Mouse (Mus musculus): ENCODE results near the gene Pan2.

Pan2 gene

DNA sequence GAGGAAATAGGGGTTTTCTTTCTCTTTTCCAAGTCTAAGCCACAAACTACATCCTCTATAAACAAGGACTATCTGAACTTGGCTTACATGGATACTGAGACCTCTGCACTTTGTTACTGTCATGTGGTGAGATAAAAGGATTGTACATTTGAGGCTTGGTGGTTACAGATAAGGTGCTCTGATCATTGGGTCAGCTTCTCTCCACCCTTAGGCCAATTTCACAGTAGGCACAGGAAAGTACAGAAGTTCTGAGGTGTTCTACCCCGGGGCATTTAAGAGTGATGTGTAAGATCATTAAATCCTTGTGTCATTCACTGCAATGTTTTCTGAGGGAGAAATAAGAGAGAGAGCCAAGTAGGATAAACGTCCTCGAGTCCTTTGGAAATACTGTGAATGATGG lies 33.5 kb downstream of the Pan2 start:
- DNase-seq (ENCODE audit: low spot score), result no peak

- DNase-seq (ENCODE audit: low spot score), result peak; percentile 79
Observed at GRCm38 (mm10) chr10:128337306-128338181, 34.4 kb downstream of the Pan2 start, which contains the start of gene Cs. TSS of gene Cs (plus strand) at chr10:128337734.

DNA sequence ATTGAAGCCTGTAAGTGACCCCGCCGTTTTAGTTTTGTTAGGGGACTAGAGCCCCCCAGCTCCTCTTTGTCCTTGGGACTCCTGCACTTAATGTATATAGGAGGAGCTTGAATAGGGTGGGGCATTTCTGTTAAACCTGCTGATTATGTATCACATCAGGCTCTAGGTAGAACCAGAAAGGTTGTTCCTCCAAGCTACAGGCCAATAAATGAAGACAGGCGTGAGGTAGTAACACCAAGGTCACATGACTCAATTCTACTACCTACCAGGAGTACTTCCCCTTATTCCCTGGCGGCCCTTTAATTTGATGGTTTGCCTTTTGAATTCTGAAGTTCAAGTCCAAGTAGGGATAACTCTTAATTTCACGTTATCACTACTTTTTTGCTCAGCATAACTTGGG lies 35.3 kb downstream of the Pan2 start:
- no peak for DNase-seq (ENCODE audit: low spot score)

- no peak for DNase-seq (ENCODE audit: low spot score)
Observed at GRCm38 (mm10) chr10:128338948-128339347, 35.8 kb downstream of the Pan2 start.

DNA sequence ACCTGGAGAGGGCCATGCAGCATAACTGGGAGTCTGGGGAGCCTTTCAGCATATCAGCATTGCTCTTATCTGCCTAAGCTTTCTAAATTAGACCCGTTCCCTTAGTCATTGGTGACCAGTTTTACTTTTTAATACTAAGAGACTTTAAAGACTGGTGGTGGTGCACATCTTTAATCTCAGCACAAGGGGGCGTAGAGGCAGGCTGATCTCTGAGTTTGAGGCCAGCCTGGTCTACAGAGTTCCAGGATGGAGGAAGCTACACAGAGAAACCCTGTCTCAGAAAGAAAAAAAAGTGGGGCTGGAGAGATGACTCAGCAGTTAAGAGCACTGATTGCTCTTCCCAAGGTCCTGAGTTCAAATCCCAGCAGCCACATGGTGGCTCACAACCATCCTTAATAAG lies 37.1 kb downstream of the Pan2 start:
- DNase-seq (ENCODE audit: low spot score), result no peak

DNA sequence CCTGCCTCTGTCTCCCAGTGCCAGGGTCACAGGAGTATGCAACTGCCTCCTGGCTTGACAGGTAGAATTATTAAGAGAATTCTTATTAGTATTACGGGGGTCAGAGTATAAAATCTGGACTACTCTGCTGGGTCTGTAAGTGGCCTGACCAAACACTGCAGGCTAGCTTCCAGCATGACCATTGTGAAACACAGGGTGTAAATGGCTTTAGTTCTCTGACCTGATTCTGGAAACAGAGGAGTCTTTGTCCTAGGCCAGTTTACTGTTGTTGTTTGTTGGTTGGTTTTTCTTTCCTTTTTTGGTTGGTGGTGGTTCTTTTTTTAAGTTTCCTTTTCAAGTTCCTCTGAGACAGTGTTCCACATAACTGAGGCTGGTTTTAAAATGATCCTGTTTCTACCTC lies 40.3 kb downstream of the Pan2 start:
- no peak for DNase-seq (ENCODE audit: low spot score)

- DNase-seq (ENCODE audit: low spot score), result no peak
Observed at GRCm38 (mm10) chr10:128344568-128345275, 41.6 kb downstream of the Pan2 start.

DNA sequence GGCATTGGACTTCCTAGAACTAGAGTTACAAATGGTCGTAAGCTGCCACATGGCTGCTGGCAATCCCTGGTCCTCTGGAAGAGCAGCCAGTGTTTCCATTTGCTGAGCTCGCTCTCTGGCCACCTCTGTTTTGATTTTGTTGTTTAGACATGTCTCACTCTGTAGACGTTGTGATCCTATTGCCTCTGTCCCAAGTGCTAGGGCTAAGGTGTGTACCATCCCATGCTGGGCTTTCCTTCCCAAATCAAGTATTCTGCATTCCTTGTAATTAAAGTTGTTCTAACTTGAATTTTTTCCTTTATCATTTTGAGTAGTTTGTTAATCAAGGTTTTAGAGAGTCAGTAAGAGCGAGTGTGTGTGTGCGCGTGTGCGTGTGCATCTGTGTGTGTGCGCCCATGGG lies 44.4 kb downstream of the Pan2 start:
- DNase-seq (ENCODE audit: low spot score), result no peak

GRCm38 (mm10) chr10:128358796-128359195 lies 55.7 kb downstream of the Pan2 start:
- DNase-seq (ENCODE audit: low spot score), result no peak

DNA sequence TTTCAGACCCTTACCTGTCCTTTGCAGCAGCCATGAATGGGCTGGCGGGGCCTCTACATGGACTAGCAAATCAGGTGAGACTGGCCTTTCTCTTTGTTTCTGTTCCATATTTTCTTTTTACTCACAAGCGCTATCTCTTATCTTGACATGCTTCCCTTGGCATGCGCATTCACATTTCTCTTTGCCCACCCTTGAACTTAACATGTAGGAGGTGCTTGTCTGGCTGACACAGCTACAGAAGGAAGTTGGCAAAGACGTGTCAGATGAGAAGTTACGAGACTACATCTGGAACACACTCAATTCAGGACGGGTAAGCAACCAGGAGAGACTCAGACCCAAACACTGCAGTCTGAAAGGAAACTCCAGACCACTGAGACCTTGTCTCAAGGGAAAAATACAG lies 56.1 kb downstream of the Pan2 start:
- no peak for DNase-seq (ENCODE audit: low spot score)

GRCm38 (mm10) chr10:128361836-128362235 lies 58.7 kb downstream of the Pan2 start:
- DNase-seq (ENCODE audit: low spot score), result no peak

DNA sequence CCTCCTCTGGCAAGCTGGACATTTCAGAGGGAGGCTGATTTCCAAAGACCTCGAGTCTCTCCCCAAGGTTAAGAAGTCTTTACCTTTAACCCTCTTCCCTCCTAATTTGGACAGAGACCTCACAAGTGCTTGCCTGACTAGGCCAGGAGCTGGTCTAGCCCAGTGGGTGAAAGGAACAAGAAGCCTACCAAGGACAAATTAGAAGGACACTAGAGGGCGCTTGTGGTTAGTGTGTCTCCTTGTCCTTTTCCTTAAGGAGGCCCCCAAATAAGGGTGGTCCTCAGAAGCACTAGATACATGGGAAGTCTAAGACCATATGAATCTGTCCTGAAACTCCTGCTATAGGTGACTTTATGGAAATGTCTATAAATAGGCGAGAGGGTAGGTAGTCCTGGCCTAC lies 59.4 kb downstream of the Pan2 start:
- DNase-seq (ENCODE audit: low spot score), result no peak

- DNase-seq (ENCODE audit: low spot score), result no peak
Observed at GRCm38 (mm10) chr10:128367899-128368401, 64.8 kb downstream of the Pan2 start.

- peak; percentile 91 for DNase-seq (ENCODE audit: low spot score)
Observed at GRCm38 (mm10) chr10:128368402-128369217, 65.5 kb downstream of the Pan2 start, which contains the start of gene Coq10a. TSS of gene Coq10a (minus strand) at chr10:128368997.

- no peak for DNase-seq (ENCODE audit: low spot score)
Observed at GRCm38 (mm10) chr10:128369218-128369543, 66.0 kb downstream of the Pan2 start.

DNA sequence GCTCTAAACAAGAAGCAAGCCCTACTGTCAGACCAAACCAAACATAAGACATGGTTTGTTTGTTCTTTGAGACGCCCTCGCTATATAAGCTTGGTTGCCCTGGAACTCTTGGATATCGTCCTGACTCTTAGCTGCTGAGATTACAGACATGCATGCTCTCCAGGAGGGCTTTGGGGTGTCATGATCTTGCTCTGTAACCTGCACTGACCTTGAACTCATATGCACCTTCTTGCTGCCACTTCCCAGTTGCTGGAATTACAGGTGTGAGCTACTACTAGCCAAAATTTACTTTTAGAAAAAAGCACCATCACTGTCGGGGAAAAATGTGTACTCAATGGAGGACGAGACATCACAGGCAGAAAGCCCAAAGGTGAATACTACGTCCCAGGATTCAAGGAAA lies 66.5 kb downstream of the Pan2 start:
- DNase-seq (ENCODE audit: low spot score), result no peak

DNA sequence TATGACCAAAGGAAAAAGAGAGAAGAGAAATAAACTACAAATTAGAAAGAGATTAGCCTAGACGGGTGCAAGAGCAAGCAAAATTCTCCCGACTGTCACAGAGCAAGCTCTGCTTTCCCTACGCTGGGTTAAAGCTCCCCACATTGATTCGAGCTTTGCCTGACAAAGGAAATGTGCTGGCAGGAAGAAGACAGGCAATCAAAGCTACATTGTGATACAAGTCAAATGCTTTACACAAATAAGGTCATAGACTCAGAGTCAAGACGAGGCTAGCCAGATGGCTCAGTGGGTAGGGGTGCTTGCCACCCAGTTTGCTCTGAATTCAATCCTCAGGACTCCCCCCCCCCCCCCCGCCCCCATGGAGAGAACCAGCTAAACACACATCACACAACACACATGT lies 66.9 kb downstream of the Pan2 start:
- no peak for DNase-seq (ENCODE audit: low spot score)

DNA sequence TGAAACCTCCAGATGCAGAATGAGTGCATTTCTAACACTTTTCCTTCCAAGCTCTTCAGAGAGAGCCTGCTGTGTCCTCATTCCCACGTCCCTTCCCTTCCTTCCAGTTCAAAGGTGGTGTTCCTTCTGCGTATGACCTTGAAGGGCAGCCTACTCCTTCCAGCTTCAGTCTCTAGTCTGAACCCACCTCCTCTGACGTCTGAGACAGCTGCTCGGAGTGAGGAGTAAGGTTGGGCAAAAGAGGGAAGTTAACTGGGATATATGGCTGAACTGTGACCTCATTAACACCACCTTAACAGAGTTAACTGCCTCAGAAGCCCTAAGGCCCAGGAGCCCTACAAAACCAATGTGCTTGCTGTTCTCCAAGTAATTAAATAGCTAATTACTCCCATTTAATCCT lies 67.5 kb downstream of the Pan2 start:
- no peak for DNase-seq (ENCODE audit: low spot score)

Data from left cerebral cortex, adult 11 months (tissue).